Mouse (Mus musculus) G1E (cell line): ENCODE data around the gene 1700012B09Rik.

Source experiments
- CTCF ChIP-seq: IDR thresholded peaks from 2 replicates; pipeline ENCODE4 v1.5.1; 2012; ENCODE audit warnings: low read depth, low read length, inconsistent platforms, mixed read lengths
- POLR2AphosphoS5 ChIP-seq: IDR thresholded peaks from 2 replicates; pipeline ENCODE4 v1.6.1; 2012; ENCODE audit warnings: low read depth, low read length, inconsistent platforms; ENCODE audit not compliant: insufficient replicate concordance
- TAL1 ChIP-seq: conservative IDR thresholded peaks from 2 replicates; pipeline ENCODE4 v1.6.1; 2012; ENCODE audit warnings: low read depth, low read length, inconsistent platforms, mixed read lengths

GRCm38 (mm10) chr9:14726629-14727028, 44.2 kb downstream of the 1700012B09Rik start:
- no peak for TF ChIP-seq CTCF
- TF ChIP-seq TAL1 = no peak
- no peak for TF ChIP-seq POLR2AphosphoS5
